Mouse (Mus musculus) embryo, embryonic 10 days (tissue): ENCODE results near the gene Gm8765.
"Not testable (repeated sequence)": the region's sequence is repeated elsewhere in the genome, so short reads cannot be mapped to it uniquely, and the experiment has no call there.

Experiments used
- DNase-seq: peaks from one replicate; pipeline ENCODE4 v3.0.0-alpha.2; 2015; ENCODE audit warnings: low spot score

The Gm8765 gene

DNA sequence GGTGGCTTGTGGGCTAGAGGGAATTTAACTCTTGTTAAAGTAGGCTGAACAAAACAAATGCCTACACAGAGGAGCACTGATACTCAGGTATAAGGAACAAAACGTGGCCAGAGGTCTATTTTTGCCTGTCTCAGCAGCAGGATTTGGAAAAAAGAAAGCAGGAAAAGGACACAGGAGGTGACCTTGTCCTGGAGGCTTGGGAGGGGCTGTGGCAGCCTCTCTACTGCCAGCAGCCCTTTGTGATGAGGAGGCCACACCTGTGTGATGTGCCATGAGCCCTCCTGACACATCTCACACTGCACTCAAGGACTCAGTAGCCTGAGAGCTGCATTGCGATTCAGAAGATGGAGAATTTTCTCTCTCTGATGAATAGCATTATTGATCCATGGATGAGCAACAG, at the start of gene Gm8765:
TSS of gene Gm8765 (plus strand) at position 301 of the 400 bp plus-strand sequence.
- DNase-seq, result not testable (repeated sequence)

DNA sequence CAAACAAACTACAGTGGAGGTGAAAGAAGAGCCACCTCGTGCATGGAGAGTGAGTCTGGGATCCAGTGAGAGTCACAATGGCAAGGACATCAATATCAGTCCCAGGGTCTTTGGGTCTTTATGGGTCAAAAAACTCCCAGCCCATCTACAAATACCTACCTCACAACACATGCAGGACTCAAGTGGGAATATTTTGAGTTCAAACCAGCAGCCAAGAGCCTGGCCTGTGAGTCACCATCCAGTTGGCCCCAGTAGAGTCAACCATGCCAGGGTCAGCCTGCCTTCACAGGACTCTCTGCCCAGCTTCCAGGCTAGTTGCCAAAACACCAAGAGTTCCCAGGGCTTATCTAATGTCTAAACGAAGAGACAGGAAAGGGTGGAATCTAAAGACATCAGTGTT, 49.3 kb upstream of the Gm8765 start:
- not testable (repeated sequence) for DNase-seq

DNA sequence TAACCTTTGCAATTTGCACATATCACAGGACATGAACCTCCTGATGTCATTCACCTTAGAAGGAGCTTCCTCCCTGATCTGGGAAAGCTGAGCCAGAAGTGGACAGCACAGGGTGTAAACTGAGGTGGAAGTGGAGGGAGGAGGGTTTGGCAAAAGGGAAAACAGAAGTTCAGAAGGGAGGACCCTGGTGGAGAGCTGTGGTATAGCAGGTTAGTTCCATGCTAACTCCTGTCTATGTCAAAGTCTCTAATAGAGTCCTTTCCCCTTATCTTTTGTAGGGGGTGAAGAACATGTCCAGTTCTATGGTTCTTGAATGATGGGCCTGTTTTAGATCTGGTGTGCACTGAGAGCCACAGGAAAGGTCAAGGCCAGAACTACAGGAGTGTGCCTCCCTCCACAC, 52.2 kb downstream of the Gm8765 start:
- not testable (repeated sequence) for DNase-seq

DNA sequence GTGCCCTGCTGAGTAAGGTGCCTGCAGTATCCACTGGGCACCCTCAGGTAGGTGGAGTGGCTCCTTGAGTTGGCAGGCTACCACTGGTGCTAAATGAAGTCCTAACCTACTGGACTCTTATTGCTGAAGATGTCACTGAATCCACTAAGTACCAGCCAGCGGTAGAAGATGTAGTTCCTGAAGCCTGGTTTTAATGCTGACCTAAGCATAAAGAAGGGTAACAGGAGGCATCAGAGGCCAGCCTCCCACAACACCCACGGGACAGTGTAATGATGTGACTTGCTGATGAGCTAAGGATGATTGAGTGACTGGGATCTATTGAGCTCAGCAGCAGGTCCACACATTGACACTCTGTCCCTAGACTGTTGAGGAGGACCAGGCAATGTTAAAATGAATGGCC, 53.6 kb downstream of the Gm8765 start:
- DNase-seq, result no peak

DNA sequence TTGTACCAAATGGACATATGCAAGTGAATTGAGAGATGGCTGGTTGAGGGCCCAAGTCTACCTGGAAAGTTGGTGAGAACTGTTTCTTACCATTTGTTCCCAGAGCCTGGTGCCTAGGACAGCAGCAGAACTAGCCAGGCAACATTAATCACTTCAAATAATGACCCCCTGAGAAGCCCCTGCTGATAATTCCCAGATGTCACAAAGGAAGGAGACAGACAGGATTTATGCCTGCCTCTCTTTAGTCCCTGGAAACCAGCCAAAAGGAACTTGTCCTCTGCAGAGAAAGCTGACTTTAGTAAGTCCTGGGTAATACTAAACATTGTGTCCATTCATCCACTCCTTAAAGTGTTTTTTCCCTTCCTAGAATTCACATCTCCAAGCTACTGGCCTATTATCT, 54.8 kb downstream of the Gm8765 start:
- DNase-seq, result not testable (repeated sequence)
